Mouse (Mus musculus) bone marrow macrophage, adult 2 months (primary cell): ENCODE measurements around the gene Pygl.

Experiments used
- CTCF ChIP-seq: IDR thresholded peaks from 2 replicates; pipeline ENCODE4 v1.5.1; 2012; ENCODE audit warnings: low read depth, mild to moderate bottlenecking, low read length, moderate library complexity
- POLR2A ChIP-seq: IDR thresholded peaks from 2 replicates; pipeline ENCODE4 v1.6.1; 2012; ENCODE audit warnings: mild to moderate bottlenecking, low read depth, low read length, borderline replicate concordance

- TF ChIP-seq CTCF (no peak), POLR2A (no peak)
Observed at GRCm38 (mm10) chr12:70226655-70227054, 4.6 kb downstream of the Pygl start.
